Mouse (Mus musculus): ENCODE data around the gene Fmo6. TPM values are rescaled to one million over a fixed set of nuclear protein-coding genes. Genes with fewer than 3 reads are reported as not detected.

The Fmo6 gene
- polyA plus RNA-seq, 1 experiment from 2014 or later: not detected

DNA sequence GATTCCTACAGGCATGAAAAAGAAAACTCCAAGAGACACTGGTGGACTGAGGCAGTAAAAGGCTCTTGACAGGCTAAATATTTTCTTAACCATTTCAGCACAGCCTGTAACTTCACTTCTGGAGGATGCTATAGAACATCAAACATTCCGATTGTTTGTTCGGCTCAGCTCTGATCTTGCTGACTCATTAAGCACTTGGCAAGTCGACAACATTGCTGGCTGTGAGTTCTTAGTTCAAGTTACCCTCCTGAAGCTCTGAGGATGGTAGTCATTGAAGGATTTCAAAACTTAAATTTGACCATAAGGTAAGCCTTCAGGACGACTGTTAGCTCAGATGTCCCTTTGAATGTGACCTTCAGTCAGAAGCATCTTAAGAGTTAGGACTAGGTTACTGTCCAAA lies 69.9 kb downstream of the Fmo6 start:
- H3K4me1 ChIP-seq: peaks cover 21% of the 10 kb centered on the region
- H3K27ac ChIP-seq: no peak overlapping the region
- 91% methylated on average over 4 of the region's 4 CpGs for WGBS
- no peaks in the 10 kb centered on the region for H3K27me3 ChIP-seq (ENCODE audit: poor library complexity, severe bottlenecking)
- no peak overlapping the region for H3K4me3 ChIP-seq
- no peaks in the 10 kb centered on the region for H3K9me3 ChIP-seq
- no peak for DNase-seq (ENCODE audit: extremely low spot score, low spot score)
- no peaks in the 10 kb centered on the region for H3K36me3 ChIP-seq (replicated peaks)

Other genes with a start within 250 kb of the Fmo6 start
- 144 and 150 TPM in 2 replicates for gene Prrc2c, start 197.0 kb downstream of the Fmo6 start, polyA plus RNA-seq (2016; fragmentation: Nextera tagmentation; extraction: Ambion mirVana)
- gene Fmo4, start 123.5 kb downstream of the Fmo6 start, polyA plus RNA-seq (2016; fragmentation: Nextera tagmentation; extraction: Ambion mirVana): 0.29 and 0.33 TPM in 2 replicates
- 7.2 and 8.2 TPM in 2 replicates for gene Fmo1, start 70.9 kb downstream of the Fmo6 start, polyA plus RNA-seq (2016; fragmentation: Nextera tagmentation; extraction: Ambion mirVana)
- gene Fmo2, start 38.8 kb downstream of the Fmo6 start, polyA plus RNA-seq (2016; fragmentation: Nextera tagmentation; extraction: Ambion mirVana): not detected in 2 replicates
- gene Fmo3, start 47.0 kb upstream of the Fmo6 start, polyA plus RNA-seq (2016; fragmentation: Nextera tagmentation; extraction: Ambion mirVana): not detected in 2 replicates
- not detected in 2 replicates for gene Mroh9, start 148.2 kb upstream of the Fmo6 start, polyA plus RNA-seq (2016; fragmentation: Nextera tagmentation; extraction: Ambion mirVana)

Data from forebrain, embryonic 10.5 days (tissue).